Mouse (Mus musculus) MEL (cell line): ENCODE results near the gene Fnbp1. TPM values are rescaled to one million over a fixed set of nuclear protein-coding genes. Genes with fewer than 3 reads are reported as not detected.

Experiments used
- DNase-seq: peaks from one replicate; pipeline ENCODE4 v3.0.0; 2011; ENCODE audit warnings: low read depth, low spot score
- H3K27ac ChIP-seq: 2 replicates; pipeline ENCODE4 v1.5.1; 2012; ENCODE audit warnings: low read depth, mild to moderate bottlenecking, control low read depth, low read length, moderate library complexity; ENCODE audit not compliant: control insufficient read depth
- H3K27me3 ChIP-seq, 2 experiments: fragments of 150-350 bp in 1 of 2; sonication (generic) in 1 of 2; 2 replicates each; pipeline ENCODE4 v1.6.1; 2012; ENCODE audit warnings: low read length in 2 of 2, mild to moderate bottlenecking in 2 of 2, improper control_type of control experiment in 1 of 2, moderate library complexity in 1 of 2; ENCODE audit not compliant: insufficient read depth in 2 of 2, control insufficient read depth in 1 of 2
- H3K36me3 ChIP-seq, 2 experiments: 2 replicates each; pipeline ENCODE4 v1.6.1; 2012 to 2014; ENCODE audit warnings: low read length in 2 of 2, improper control_type of control experiment in 1 of 2, inconsistent platforms in 1 of 2, mild to moderate bottlenecking in 1 of 2; ENCODE audit not compliant: insufficient read depth in 2 of 2, control insufficient read depth in 1 of 2
- H3K4me1 ChIP-seq, 2 experiments: fragments of 150-350 bp in 1 of 2; sonication (generic) in 1 of 2; 2 replicates each; pipeline ENCODE4 v1.6.1; 2012; ENCODE audit warnings: low read length in 2 of 2, improper control_type of control experiment in 1 of 2, mild to moderate bottlenecking in 1 of 2; ENCODE audit not compliant: insufficient read depth in 2 of 2, control insufficient read depth in 1 of 2
- H3K4me3 ChIP-seq, 2 experiments: fragments of 150-350 bp in 1 of 2; sonication (generic) in 1 of 2; 2 replicates each; pipeline ENCODE4 v1.5.1; 2012; ENCODE audit warnings: low read depth in 2 of 2, low read length in 2 of 2, mild to moderate bottlenecking in 2 of 2, moderate library complexity in 2 of 2, control low read depth in 1 of 2, improper control_type of control experiment in 1 of 2; ENCODE audit not compliant: control insufficient read depth in 1 of 2, insufficient read depth in 1 of 2
- H3K79me2 ChIP-seq: 2 replicates; pipeline ENCODE4 v1.6.1; 2012; ENCODE audit warnings: mild to moderate bottlenecking, low read length, moderate library complexity; ENCODE audit not compliant: control insufficient read depth, poor library complexity, insufficient read depth
- H3K9ac ChIP-seq: 2 replicates; pipeline ENCODE4 v1.6.1; 2012; ENCODE audit warnings: low read depth, mild to moderate bottlenecking, control low read depth, low read length, moderate library complexity; ENCODE audit not compliant: control insufficient read depth, poor library complexity, severe bottlenecking
- H3K9me3 ChIP-seq: fragments of 150-350 bp; sonication (generic); replicated peaks from 2 replicates; pipeline ENCODE4 v1.6.1; 2012; ENCODE audit warnings: mild to moderate bottlenecking, low read length, improper control_type of control experiment, moderate library complexity; ENCODE audit not compliant: insufficient read depth
- CHD1 ChIP-seq: IDR thresholded peaks from 2 replicates; pipeline ENCODE4 v1.6.1; 2012; ENCODE audit warnings: low read depth, mild to moderate bottlenecking, inconsistent platforms, low read length, improper control_type of control experiment
- CHD2 ChIP-seq: IDR thresholded peaks from 2 replicates; pipeline ENCODE4 v1.6.1; 2011; ENCODE audit warnings: low read length, improper control_type of control experiment
- CTCF ChIP-seq, 3 experiments: IDR thresholded peaks in 2 of 3; conservative IDR thresholded peaks in 1 of 3; 2 replicates each; pipeline ENCODE4 v1.5.1; 2011 to 2012; ENCODE audit warnings: low read length in 3 of 3, low read depth in 2 of 3, mild to moderate bottlenecking in 2 of 3, improper control_type of control experiment in 1 of 3, inconsistent platforms in 1 of 3, mixed read lengths in 1 of 3, moderate library complexity in 1 of 3; ENCODE audit not compliant: control insufficient read depth in 1 of 3, insufficient read depth in 1 of 3, poor library complexity in 1 of 3, severe bottlenecking in 1 of 3
- EP300 ChIP-seq, 2 experiments: IDR thresholded peaks; 2 replicates each; pipeline ENCODE4 v1.6.1; 2011; ENCODE audit warnings: improper control_type of control experiment in 2 of 2, low read length in 2 of 2, low read depth in 1 of 2, mild to moderate bottlenecking in 1 of 2
- ETS1 ChIP-seq: IDR thresholded peaks from 2 replicates; pipeline ENCODE4 v1.6.1; 2012; ENCODE audit warnings: low read depth, mild to moderate bottlenecking, inconsistent platforms, low read length, improper control_type of control experiment, moderate library complexity
- HCFC1 ChIP-seq: IDR thresholded peaks from 2 replicates; pipeline ENCODE4 v1.6.1; 2012; ENCODE audit warnings: low read depth, mild to moderate bottlenecking, inconsistent platforms, low read length, improper control_type of control experiment, moderate library complexity
- JUND ChIP-seq: IDR thresholded peaks from 2 replicates; pipeline ENCODE4 v1.6.1; 2011; ENCODE audit warnings: low read depth, mild to moderate bottlenecking, improper control_type of control experiment, low read length
- KAT2A ChIP-seq: conservative IDR thresholded peaks from 2 replicates; pipeline ENCODE4 v1.6.1; 2012; ENCODE audit warnings: low read depth, low read length, improper control_type of control experiment, inconsistent platforms
- MAX ChIP-seq: IDR thresholded peaks from 2 replicates; pipeline ENCODE4 v1.6.1; 2011; ENCODE audit warnings: low read length, improper control_type of control experiment
- MXI1 ChIP-seq: IDR thresholded peaks from 2 replicates; pipeline ENCODE4 v1.6.1; 2011; ENCODE audit warnings: mild to moderate bottlenecking, low read depth, low read length, improper control_type of control experiment
- MYB ChIP-seq: IDR thresholded peaks from 2 replicates; pipeline ENCODE4 v1.6.1; 2011; ENCODE audit warnings: mild to moderate bottlenecking, low read depth, low read length, improper control_type of control experiment
- NELFE ChIP-seq: IDR thresholded peaks from 2 replicates; pipeline ENCODE4 v1.6.1; 2011; ENCODE audit warnings: low read depth, low read length, improper control_type of control experiment
- NRF1 ChIP-seq: IDR thresholded peaks from 2 replicates; pipeline ENCODE4 v1.6.1; 2014; ENCODE audit warnings: low read depth, mild to moderate bottlenecking, inconsistent platforms, low read length, improper control_type of control experiment, moderate library complexity; ENCODE audit not compliant: poor library complexity, insufficient read depth, severe bottlenecking
- POLR2A ChIP-seq, 2 experiments: IDR thresholded peaks; 2 replicates each; pipeline ENCODE4 v1.6.1; 2011 to 2012; ENCODE audit warnings: low read length in 2 of 2, mild to moderate bottlenecking in 2 of 2, control low read depth in 1 of 2, improper control_type of control experiment in 1 of 2, low read depth in 1 of 2, moderate library complexity in 1 of 2; ENCODE audit not compliant: control insufficient read depth in 1 of 2, insufficient read depth in 1 of 2, poor library complexity in 1 of 2
- RAD21 ChIP-seq: IDR thresholded peaks from 2 replicates; pipeline ENCODE4 v1.6.1; 2011; ENCODE audit warnings: mild to moderate bottlenecking, low read depth, low read length, improper control_type of control experiment
- RCOR1 ChIP-seq: IDR thresholded peaks from 2 replicates; pipeline ENCODE4 v1.6.1; 2012; ENCODE audit warnings: low read depth, mild to moderate bottlenecking, inconsistent platforms, low read length, improper control_type of control experiment
- SIN3A ChIP-seq: IDR thresholded peaks from 2 replicates; pipeline ENCODE4 v1.6.1; 2012; ENCODE audit warnings: low read length, improper control_type of control experiment, inconsistent platforms
- SMC3 ChIP-seq: IDR thresholded peaks from 2 replicates; pipeline ENCODE4 v1.6.1; 2011; ENCODE audit warnings: low read depth, low read length, improper control_type of control experiment
- TAL1 ChIP-seq: IDR thresholded peaks from 2 replicates; pipeline ENCODE4 v1.6.1; 2012; ENCODE audit warnings: mild to moderate bottlenecking, inconsistent platforms, low read length, moderate library complexity, mixed read lengths
- TBP ChIP-seq: IDR thresholded peaks from 2 replicates; pipeline ENCODE4 v1.8.0; 2011; ENCODE audit warnings: low read depth, low read length, improper control_type of control experiment
- TCF12 ChIP-seq: IDR thresholded peaks from 2 replicates; pipeline ENCODE4 v1.6.1; 2014; ENCODE audit warnings: low read depth, mild to moderate bottlenecking, inconsistent platforms, low read length, improper control_type of control experiment, moderate library complexity
- ZC3H11A ChIP-seq: IDR thresholded peaks from 2 replicates; pipeline ENCODE4 v1.6.1; 2012; ENCODE audit warnings: low read depth, mild to moderate bottlenecking, inconsistent platforms, low read length, improper control_type of control experiment
- ZKSCAN1 ChIP-seq: IDR thresholded peaks from 2 replicates; pipeline ENCODE4 v1.6.1; 2012; ENCODE audit warnings: low read depth, mild to moderate bottlenecking, inconsistent platforms, low read length, improper control_type of control experiment, moderate library complexity
- ZMIZ1 ChIP-seq: IDR thresholded peaks from 2 replicates; pipeline ENCODE4 v1.6.1; 2012; ENCODE audit warnings: low read depth, mild to moderate bottlenecking, inconsistent platforms, low read length, improper control_type of control experiment, moderate library complexity
- ZNF384 ChIP-seq: IDR thresholded peaks from 2 replicates; pipeline ENCODE4 v1.6.1; 2012; ENCODE audit warnings: low read depth, mild to moderate bottlenecking, inconsistent platforms, low read length, improper control_type of control experiment
- polyA plus RNA-seq, 2 experiments: library from polyadenylated mRNA; stranded (reverse) in 1 of 2; unstranded in 1 of 2; fragments of >175 nt in 1 of 2; fragments of >200 nt in 1 of 2; gene quantifications; 2 replicates each; pipeline versions ENCODE4 v1.2.1 to v1.2.4; 2012; ENCODE audit warnings: low replicate concordance in 2 of 2, low read depth in 1 of 2; ENCODE audit not compliant: insufficient read length in 2 of 2, insufficient read depth in 1 of 2, missing spikeins in 1 of 2
- total RNA-seq: library from RNA; depleted of rRNA; stranded (reverse); fragments of 300-350 nt; gene quantifications from 2 replicates; pipeline ENCODE4 v1.2.3, GENCODE M21; 2012

The Fnbp1 gene
- total and polyA plus RNA-seq, 3 experiments: 3.4 to 17.5 TPM; not detected in 1

- Histone ChIP-seq H3K79me2 (no peaks in the 10 kb centered on the region), H3K4me1 (no peaks in the 10 kb centered on the region), H3K9me3 (no peaks in the 10 kb centered on the region), H3K4me3 (no peak overlapping the region), H3K27ac (no peak overlapping the region), H3K36me3 (no peaks in the 10 kb centered on the region), H3K9ac (no peak overlapping the region), H3K27me3 (no peaks in the 10 kb centered on the region)
- TF ChIP-seq MYB (no peak), SMC3 (no peak), CHD1 (no peak), NELFE (no peak), MXI1 (no peak), ETS1 (no peak), ZC3H11A (no peak), TCF12 (no peak), SIN3A (no peak), HCFC1 (no peak)
- DNase-seq: no peak
These were observed 45.7 kb downstream of the Fnbp1 start for GRCm38 (mm10) chr2:31096119-31096518.

GRCm38 (mm10) chr2:31094565-31094964 lies 47.2 kb downstream of the Fnbp1 start:
- H3K27ac ChIP-seq: no peak overlapping the region

More at GRCm38 (mm10) chr2:31094565-31094964, 47.2 kb downstream of the Fnbp1 start:
- Histone ChIP-seq H3K4me1 (no peaks in the 10 kb centered on the region), H3K79me2 (no peaks in the 10 kb centered on the region), H3K4me3 (no peak overlapping the region), H3K27me3 (no peaks in the 10 kb centered on the region), H3K9ac (no peak overlapping the region)
- TF ChIP-seq POLR2A (IDR thresholded peaks at IDR 0.05; ENCODE audit: control insufficient read depth in 1 of 2, insufficient read depth in 1 of 2, low read depth in 1 of 2, low read length in 2 of 2, poor library complexity in 1 of 2): no peak
- no peak for TF ChIP-seq ZKSCAN1
- TF ChIP-seq ZNF384: no peak
- TF ChIP-seq TBP: no peak
- TF ChIP-seq MXI1: no peak
- no peak for TF ChIP-seq RAD21
- no peak for TF ChIP-seq CHD2
- no peak for TF ChIP-seq TAL1
- no peak for TF ChIP-seq SMC3
- no peak for TF ChIP-seq NRF1
- TF ChIP-seq JUND: no peak
- no peak for TF ChIP-seq EP300 (IDR thresholded peaks at IDR 0.05; ENCODE audit: low read depth in 1 of 2, low read length in 2 of 2)
- TF ChIP-seq KAT2A: no peak
- TF ChIP-seq CTCF (IDR thresholded peaks at IDR 0.05 in 2 of 3, conservative IDR thresholded peaks at IDR 0.05 in 1 of 3; ENCODE audit: control insufficient read depth in 1 of 3, insufficient read depth in 1 of 3, low read depth in 2 of 3, low read length in 3 of 3, poor library complexity in 1 of 3, severe bottlenecking in 1 of 3): no peak
- no peak for TF ChIP-seq RCOR1
- no peak for TF ChIP-seq ZMIZ1
- TF ChIP-seq MAX: no peak
- TF ChIP-seq, all 39 proteins: peak for 0
- no peaks in the 10 kb centered on the region for H3K36me3 ChIP-seq
- DNase-seq: no peak
- H3K9me3 ChIP-seq: no peaks in the 10 kb centered on the region
